Mouse (Mus musculus) hindbrain, postnatal 0 days (tissue): ENCODE results near the gene Zfp697. TPM values are rescaled to one million over a fixed set of nuclear protein-coding genes. Genes with fewer than 3 reads are reported as not detected.
A peak's percentile ranks its signal among the peaks of the same experiment; 100 is the strongest.

ENCODE experiments used
- ATAC-seq: fragments of 200-750 bp; cut with Nextera tagmentation; 2 replicates; pipeline ENCODE4 v1.8.0; 2017; ENCODE audit warnings: mild to moderate bottlenecking, moderate TSS enrichment, moderate library complexity
- DNase-seq: peaks from one replicate; pipeline ENCODE4 v3.0.0-alpha.2; 2015; ENCODE audit warnings: low spot score
- H3K27ac ChIP-seq: fragments of 300-500 bp; sonication (generic); 2 replicates; pipeline ENCODE4 v1.5.1; 2014; ENCODE audit warnings: mild to moderate bottlenecking
- H3K27me3 ChIP-seq: fragments of 300-500 bp; sonication (generic); 2 replicates; pipeline ENCODE4 v1.6.1; 2014; ENCODE audit warnings: low read length, mixed read lengths; ENCODE audit not compliant: insufficient read depth
- H3K36me3 ChIP-seq: fragments of 300-500 bp; sonication (generic); 2 replicates; pipeline ENCODE4 v1.6.1; 2014; ENCODE audit warnings: low read length, mixed read lengths; ENCODE audit not compliant: insufficient read depth
- H3K4me1 ChIP-seq: fragments of 300-500 bp; sonication (generic); 2 replicates; pipeline ENCODE4 v1.6.1; 2014; ENCODE audit warnings: antibody characterized with exemption, low read length, mixed read lengths; ENCODE audit not compliant: insufficient read depth
- H3K4me2 ChIP-seq: fragments of 300-500 bp; sonication (generic); 2 replicates; pipeline ENCODE4 v1.6.1; 2014; ENCODE audit warnings: low read depth, mild to moderate bottlenecking, low read length, moderate library complexity, mixed read lengths
- H3K4me3 ChIP-seq: fragments of 300-500 bp; sonication (generic); 2 replicates; pipeline ENCODE4 v1.5.1; 2014; ENCODE audit warnings: low read length
- H3K9ac ChIP-seq: fragments of 300-500 bp; sonication (generic); replicated peaks from 2 replicates; pipeline ENCODE4 v1.6.1; 2014; ENCODE audit warnings: mild to moderate bottlenecking, low read length, moderate library complexity, mixed read lengths
- H3K9me3 ChIP-seq: fragments of 300-500 bp; sonication (generic); 2 replicates; pipeline ENCODE4 v1.6.1; 2016; ENCODE audit warnings: low read length, mixed read lengths
- CTCF ChIP-seq: IDR thresholded peaks from 2 replicates; pipeline ENCODE4 v1.5.1; 2016; ENCODE audit warnings: antibody characterized with exemption, control low read depth, low read depth
- WGBS: fragments of 180-500 bp; shearing (Covaris S2); extraction: QIAGEN DNeasy Blood & Tissue Kit; methylation state at CpG from one replicate; pipeline ENCODE4 v1.1.7; 2014; 5-methylcytosine and 5-hydroxymethylcytosine counted together
- polyA plus RNA-seq: library from polyadenylated mRNA; unstranded; fragments of >200 nt; fragmentation: Nextera tagmentation; extraction: Ambion mirVana; gene quantifications from 2 replicates; pipeline ENCODE4 v1.2.1, GENCODE M21; 2015
- total RNA-seq: library from RNA; depleted of rRNA; stranded (reverse); fragments of >200 nt; gene quantifications from 2 replicates; pipeline ENCODE4 v1.2.3, GENCODE M21; 2014

Gene Zfp697
- total and polyA plus RNA-seq, 2 experiments from 2014 or later: 15.3 to 29.6 TPM

DNA sequence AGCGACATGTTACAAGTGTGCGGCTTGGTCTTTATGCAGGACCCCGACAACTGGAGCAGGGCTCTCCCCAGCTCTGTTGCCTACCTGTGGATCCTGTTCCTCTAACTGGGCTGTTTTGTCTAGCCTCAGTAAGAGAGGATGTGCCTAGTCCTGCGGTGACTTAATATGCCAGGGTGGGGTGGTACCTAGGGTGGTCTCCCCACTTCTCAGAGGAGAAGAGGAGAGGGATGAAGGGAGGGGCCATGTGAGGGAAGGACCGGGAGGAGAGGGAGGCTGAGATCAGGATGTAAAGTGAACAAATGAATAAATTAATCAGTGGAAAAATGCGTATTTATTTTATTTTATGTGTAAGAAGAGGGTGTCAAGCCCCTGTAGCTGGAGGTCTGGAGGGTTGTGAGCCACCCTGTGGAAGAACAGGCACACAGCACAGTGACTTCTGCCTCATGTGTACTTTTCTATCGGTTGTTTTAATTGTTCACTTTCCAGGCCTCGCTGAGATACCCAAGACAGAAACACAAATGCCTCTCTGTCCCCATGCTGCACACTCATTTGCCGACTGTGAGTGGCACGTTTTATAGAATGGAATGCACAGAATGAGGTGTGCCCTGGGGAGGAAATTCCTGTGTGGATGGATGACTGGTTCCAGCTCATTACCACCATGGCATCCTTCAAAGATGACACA lies 26.8 kb upstream of the Zfp697 start:
- no peak overlapping the region for H3K4me3 ChIP-seq
- no peak overlapping the region for H3K4me2 ChIP-seq
- H3K9ac ChIP-seq: no peak overlapping the region
- DNase-seq: peak; percentile 32
- H3K27me3 ChIP-seq: no peaks in the 10 kb centered on the region
- no peak overlapping the region for H3K27ac ChIP-seq
- H3K36me3 ChIP-seq: no peaks in the 10 kb centered on the region
- ATAC-seq: peak; percentile 69
- peak; percentile 56 for TF ChIP-seq CTCF
- no peaks in the 10 kb centered on the region for H3K4me1 ChIP-seq
- no peaks in the 10 kb centered on the region for H3K9me3 ChIP-seq
- 52% methylated on average over 10 of the region's 10 CpGs for WGBS

DNA sequence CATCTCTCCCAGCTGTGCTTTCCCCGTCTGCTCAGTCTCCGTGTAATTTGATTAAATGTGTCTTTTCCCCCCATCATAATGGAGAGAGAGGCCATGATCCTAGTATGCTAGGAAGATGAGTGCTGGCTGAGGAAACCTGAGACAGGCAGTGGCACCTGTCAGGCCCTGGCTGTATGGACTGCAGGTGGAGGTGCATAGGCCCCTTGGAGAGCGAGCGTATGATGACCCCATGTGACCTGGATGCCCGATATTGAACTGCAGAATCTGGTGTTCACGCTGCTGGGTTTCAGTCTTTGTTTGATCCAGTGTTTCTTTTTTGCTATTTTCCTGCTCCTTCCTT lies 26.3 kb upstream of the Zfp697 start:
- WGBS: 50% methylated on average over 6 of the region's 6 CpGs
- no peaks in the 10 kb centered on the region for H3K9me3 ChIP-seq
- no peak overlapping the region for H3K4me3 ChIP-seq
- no peak overlapping the region for H3K4me2 ChIP-seq
- no peaks in the 10 kb centered on the region for H3K36me3 ChIP-seq
- no peaks in the 10 kb centered on the region for H3K4me1 ChIP-seq
- H3K27ac ChIP-seq: no peak overlapping the region
- H3K9ac ChIP-seq: no peak overlapping the region
- TF ChIP-seq CTCF: no peak
- ATAC-seq (no peak; the same call in 1 of the 2 replicates), DNase-seq (no peak)
- no peaks in the 10 kb centered on the region for H3K27me3 ChIP-seq

DNA sequence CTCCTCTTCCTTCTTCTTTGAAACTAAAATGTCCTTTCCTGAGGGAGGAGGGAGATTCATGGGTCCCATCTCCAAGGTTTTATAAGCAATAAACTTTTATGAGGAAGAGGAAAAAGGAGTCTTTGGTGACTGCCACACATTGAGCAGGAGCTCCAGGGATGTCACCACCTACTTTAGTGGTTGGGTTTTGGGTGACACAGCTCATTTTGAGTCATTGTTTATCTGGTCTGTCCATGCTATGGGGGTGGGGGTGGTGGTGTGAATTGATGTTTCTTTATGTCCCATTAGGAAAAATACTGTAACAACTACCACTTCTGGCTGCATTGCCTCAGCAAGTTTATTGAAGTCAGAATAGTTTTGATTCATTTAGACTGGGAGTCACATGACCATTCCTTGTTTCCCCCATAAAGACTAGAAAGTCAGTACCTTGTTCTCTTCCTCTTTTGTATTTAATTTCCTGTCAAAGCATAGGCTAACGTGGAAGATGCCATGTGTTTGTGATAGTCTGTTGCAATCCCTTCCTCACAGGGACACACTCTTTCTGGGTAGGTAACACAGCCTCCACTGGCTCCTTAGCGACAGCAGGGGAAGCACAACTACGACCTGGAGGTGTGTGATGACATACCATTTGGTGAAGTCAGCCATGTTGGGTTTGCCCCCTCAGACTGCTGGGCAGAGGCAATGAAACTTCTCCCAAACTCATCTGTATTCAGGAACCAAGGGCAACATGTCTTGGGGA lies 25.5 kb upstream of the Zfp697 start:
- 72% methylated on average over 3 of the region's 3 CpGs for WGBS
- no peak for TF ChIP-seq CTCF
- no peak overlapping the region for H3K4me3 ChIP-seq
- no peak overlapping the region for H3K27ac ChIP-seq
- no peaks in the 10 kb centered on the region for H3K27me3 ChIP-seq
- no peak overlapping the region for H3K4me2 ChIP-seq
- DNase-seq (no peak), ATAC-seq (no peak)
- H3K36me3 ChIP-seq: no peaks in the 10 kb centered on the region
- H3K9ac ChIP-seq: no peak overlapping the region
- no peaks in the 10 kb centered on the region for H3K4me1 ChIP-seq
- no peaks in the 10 kb centered on the region for H3K9me3 ChIP-seq

DNA sequence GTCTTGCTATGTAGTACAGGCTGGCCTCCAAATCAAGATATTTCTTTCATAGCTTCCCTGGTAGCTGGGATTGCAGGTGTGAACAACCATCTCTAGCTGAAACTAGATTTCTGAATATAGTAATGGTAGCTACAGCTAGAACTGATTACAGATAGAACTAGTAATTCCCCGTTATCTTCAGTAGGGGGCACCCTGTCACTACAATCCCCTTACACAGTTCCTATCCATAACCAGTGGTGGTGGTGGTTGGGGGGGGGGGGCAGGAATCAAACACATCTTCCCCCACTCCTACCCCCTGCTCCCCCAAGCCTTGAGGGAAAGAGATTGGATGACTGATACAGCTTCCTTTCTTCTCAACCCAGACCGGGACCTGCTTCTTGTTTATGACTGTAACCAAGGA lies 19.5 kb upstream of the Zfp697 start:
- H3K4me2 ChIP-seq: no peak overlapping the region
- no peak overlapping the region for H3K4me3 ChIP-seq
- H3K9me3 ChIP-seq: no peaks in the 10 kb centered on the region
- ATAC-seq (peak; percentile 43; the same call in 1 of the 2 replicates), DNase-seq (peak; percentile 23)
- TF ChIP-seq CTCF: peak; percentile 63
- no peaks in the 10 kb centered on the region for H3K27me3 ChIP-seq
- H3K27ac ChIP-seq: no peak overlapping the region
- H3K36me3 ChIP-seq: no peaks in the 10 kb centered on the region
- H3K9ac ChIP-seq: no peak overlapping the region
- H3K4me1 ChIP-seq: no peaks in the 10 kb centered on the region
- WGBS: 35% methylated on average over 2 of the region's 2 CpGs

- no peaks in the 10 kb centered on the region for H3K9me3 ChIP-seq
- DNase-seq (no peak), ATAC-seq (no peak)
- WGBS: 89% methylated on average over 3 of the region's 3 CpGs
- H3K4me3 ChIP-seq: no peak overlapping the region
- TF ChIP-seq CTCF: no peak
- H3K9ac ChIP-seq: no peak overlapping the region
- no peaks in the 10 kb centered on the region for H3K27me3 ChIP-seq
- H3K36me3 ChIP-seq: no peaks in the 10 kb centered on the region
- H3K27ac ChIP-seq: no peak overlapping the region
- no peaks in the 10 kb centered on the region for H3K4me1 ChIP-seq
- H3K4me2 ChIP-seq: no peak overlapping the region
These were observed 16.2 kb upstream of the Zfp697 start for GRCm38 (mm10) chr3:98366086-98366485.

DNA sequence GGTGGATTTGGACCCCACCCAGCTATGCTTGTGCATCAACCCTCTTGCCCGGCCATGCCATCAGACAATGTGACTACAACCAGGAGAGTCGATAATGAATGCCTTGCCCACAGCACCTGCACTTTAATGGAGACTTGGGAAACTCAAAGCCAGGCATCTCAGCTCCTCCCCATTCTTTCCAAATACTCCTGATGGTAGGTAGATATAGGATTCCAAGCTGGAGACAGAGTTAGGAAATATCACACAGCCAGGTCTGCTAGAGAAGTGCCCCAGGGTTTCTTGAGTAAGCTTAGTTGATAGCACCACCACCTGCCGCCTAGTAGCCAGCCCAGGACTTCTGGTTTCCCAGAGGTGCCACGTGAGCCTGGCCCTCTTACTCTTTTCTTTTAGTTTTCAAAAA lies 15.4 kb upstream of the Zfp697 start:
- Histone ChIP-seq H3K36me3 (no peaks in the 10 kb centered on the region), H3K9ac (no peak overlapping the region), H3K27me3 (no peaks in the 10 kb centered on the region), H3K4me3 (no peak overlapping the region), H3K9me3 (no peaks in the 10 kb centered on the region), H3K27ac (no peak overlapping the region), H3K4me1 (no peaks in the 10 kb centered on the region), H3K4me2 (no peak overlapping the region)
- TF ChIP-seq CTCF: no peak
- ATAC-seq: no peak
- no peak for DNase-seq
- WGBS: 83% methylated on average over 4 of the region's 4 CpGs

DNA sequence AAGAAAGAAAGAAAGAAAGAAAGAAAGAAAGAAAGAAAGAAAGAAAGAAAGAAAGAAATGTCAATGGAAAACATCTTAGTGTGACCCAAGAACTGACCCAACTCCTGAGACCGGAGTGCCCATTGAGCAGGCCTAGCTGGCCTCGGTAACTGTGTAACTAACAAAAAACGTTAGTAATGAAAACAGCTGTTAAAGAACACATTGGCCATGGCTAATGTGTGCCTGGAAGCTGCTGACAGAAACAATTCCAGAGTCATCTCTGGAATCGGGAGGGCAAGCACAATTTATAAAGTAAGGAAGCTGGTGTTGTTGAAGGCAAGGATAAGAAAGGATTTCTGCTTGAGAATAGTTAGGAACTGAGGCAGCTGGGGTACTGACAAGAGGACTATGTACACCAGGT lies 14.0 kb upstream of the Zfp697 start:
- Histone ChIP-seq H3K27me3 (no peaks in the 10 kb centered on the region), H3K4me1 (no peaks in the 10 kb centered on the region), H3K9ac (no peak overlapping the region), H3K27ac (no peak overlapping the region), H3K36me3 (no peaks in the 10 kb centered on the region), H3K4me3 (no peak overlapping the region), H3K4me2 (no peak overlapping the region), H3K9me3 (no peaks in the 10 kb centered on the region)
- TF ChIP-seq CTCF: no peak
- no peak for ATAC-seq
- no peak for DNase-seq
- WGBS: 63% methylated on average over 4 of the region's 4 CpGs
